Mouse (Mus musculus) C2C12 (cell line): ENCODE data around the gene Ulbp1.

Source experiments
- CTCF ChIP-seq: IDR thresholded peaks from one replicate; pipeline ENCODE4 v1.5.1; 2011; ENCODE audit not compliant: control insufficient read depth, insufficient read depth, insufficient read length
- MYOD1 ChIP-seq: IDR thresholded peaks from one replicate; pipeline ENCODE4 v1.6.1; 2011; ENCODE audit warnings: low read depth; ENCODE audit not compliant: control insufficient read depth, insufficient read length
- USF1 ChIP-seq: IDR thresholded peaks from one replicate; pipeline ENCODE4 v1.6.1; 2011; ENCODE audit warnings: low read depth, mild to moderate bottlenecking, control low read depth, moderate library complexity

- TF ChIP-seq CTCF = no peak
- TF ChIP-seq MYOD1 = no peak
- no peak for TF ChIP-seq USF1
These were observed at the start of gene Ulbp1 for GRCm38 (mm10) chr10:7473197-7473889.
